Mouse (Mus musculus) midbrain, postnatal 0 days (tissue): ENCODE results near the gene Rtl5. TPM values are rescaled to one million over a fixed set of nuclear protein-coding genes. Genes with fewer than 3 reads are reported as not detected.

Source experiments
- ATAC-seq: fragments of 200-750 bp; cut with Nextera tagmentation; 2 replicates; pipeline ENCODE4 v1.8.0; 2017; ENCODE audit warnings: moderate number of reproducible peaks, mild to moderate bottlenecking, moderate TSS enrichment, moderate library complexity; ENCODE audit not compliant: low FRiP score
- DNase-seq: peaks from one replicate; pipeline ENCODE4 v3.0.0-alpha.2; 2015; ENCODE audit warnings: low spot score
- H3K27ac ChIP-seq: fragments of 300-500 bp; sonication (generic); 2 replicates; pipeline ENCODE4 v1.5.1; 2014; ENCODE audit warnings: low read depth, mild to moderate bottlenecking, low read length, mixed read lengths
- H3K27me3 ChIP-seq: fragments of 300-500 bp; sonication (generic); 2 replicates; pipeline ENCODE4 v1.6.1; 2014; ENCODE audit warnings: low read length, control low read depth, mixed read lengths; ENCODE audit not compliant: insufficient read depth
- H3K36me3 ChIP-seq: fragments of 300-500 bp; sonication (generic); 2 replicates; pipeline ENCODE4 v1.6.1; 2014; ENCODE audit warnings: low read length, control low read depth, mixed read lengths; ENCODE audit not compliant: insufficient read depth
- H3K4me1 ChIP-seq: fragments of 300-500 bp; sonication (generic); 2 replicates; pipeline ENCODE4 v1.6.1; 2014; ENCODE audit warnings: mild to moderate bottlenecking, control low read depth, antibody characterized with exemption, low read length, mixed read lengths; ENCODE audit not compliant: insufficient read depth
- H3K4me2 ChIP-seq: fragments of 300-500 bp; sonication (generic); 2 replicates; pipeline ENCODE4 v1.6.1; 2014; ENCODE audit warnings: low read depth, mild to moderate bottlenecking, low read length, mixed read lengths; ENCODE audit not compliant: poor library complexity, severe bottlenecking
- H3K4me3 ChIP-seq: fragments of 300-500 bp; sonication (generic); 2 replicates; pipeline ENCODE4 v1.5.1; 2014; ENCODE audit warnings: low read depth, mild to moderate bottlenecking, low read length, moderate library complexity
- H3K9ac ChIP-seq: fragments of 300-500 bp; sonication (generic); replicated peaks from 2 replicates; pipeline ENCODE4 v1.6.1; 2014; ENCODE audit warnings: mild to moderate bottlenecking, low read length, moderate library complexity, mixed read lengths; ENCODE audit not compliant: poor library complexity, severe bottlenecking
- H3K9me3 ChIP-seq: fragments of 300-500 bp; sonication (generic); 2 replicates; pipeline ENCODE4 v1.6.1; 2016; ENCODE audit warnings: low read length, control low read depth
- CTCF ChIP-seq: IDR thresholded peaks from 2 replicates; pipeline ENCODE4 v1.5.1; 2016; ENCODE audit warnings: antibody characterized with exemption, mild to moderate bottlenecking
- WGBS: fragments of 180-500 bp; shearing (Covaris S2); extraction: QIAGEN DNeasy Blood & Tissue Kit; methylation state at CpG from one replicate; pipeline ENCODE4 v1.1.7; 2014; 5-methylcytosine and 5-hydroxymethylcytosine counted together
- polyA plus RNA-seq: library from polyadenylated mRNA; unstranded; fragments of >200 nt; fragmentation: Nextera tagmentation; extraction: Ambion mirVana; gene quantifications from 2 replicates; pipeline ENCODE4 v1.2.1, GENCODE M21; 2015
- total RNA-seq: library from RNA; depleted of rRNA; stranded (reverse); fragments of >200 nt; gene quantifications from 2 replicates; pipeline ENCODE4 v1.2.3, GENCODE M21; 2014; rRNA removed

The Rtl5 gene
- total and polyA plus RNA-seq, 2 experiments from 2014 or later, result 6.2 to 50.0 TPM

DNA sequence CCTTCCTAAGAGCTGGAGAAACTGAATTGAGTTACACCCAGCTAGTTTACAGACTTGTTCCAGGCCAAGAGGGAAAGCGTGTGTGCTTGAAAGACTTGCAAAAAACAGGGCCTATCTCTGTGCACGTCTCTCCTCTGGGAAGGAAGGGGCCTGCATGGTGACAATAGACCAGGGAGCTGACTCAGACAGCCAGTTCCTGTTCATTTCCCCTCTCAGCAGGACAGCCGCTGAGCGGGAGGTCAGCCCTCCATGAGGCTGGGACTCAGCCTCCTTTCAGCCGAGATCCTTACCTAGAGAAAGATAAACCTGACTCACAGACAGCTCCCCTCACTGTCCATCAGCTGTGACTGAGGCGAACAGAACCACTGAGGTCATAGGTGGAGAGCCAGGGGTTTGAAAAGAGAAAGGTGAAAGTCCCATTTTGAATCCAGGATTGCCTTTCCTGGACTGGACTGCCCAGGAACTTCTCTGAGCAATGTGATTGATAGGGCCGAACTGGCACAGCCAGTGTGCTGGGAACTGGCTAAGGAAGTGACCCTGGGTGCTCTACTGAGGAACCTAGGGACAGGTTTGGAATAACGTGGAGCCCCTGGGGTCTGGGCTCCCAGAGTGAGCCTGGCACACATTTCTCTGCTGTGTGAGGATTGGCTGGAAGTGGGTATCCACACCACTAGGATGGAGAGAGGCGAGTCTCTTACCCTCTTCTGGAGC lies 53.7 kb downstream of the Rtl5 start:
- TF ChIP-seq CTCF, result no peak
- ATAC-seq (no peak), DNase-seq (no peak)
- no peak overlapping the region for H3K4me2 ChIP-seq
- no peak overlapping the region for H3K27ac ChIP-seq
- H3K9me3 ChIP-seq, result no peaks in the 10 kb centered on the region
- H3K36me3 ChIP-seq, result no peaks in the 10 kb centered on the region
- H3K9ac ChIP-seq, result no peak overlapping the region
- H3K4me3 ChIP-seq, result no peak overlapping the region
- WGBS, result 51% methylated on average over 9 of the region's 9 CpGs
- no peaks in the 10 kb centered on the region for H3K4me1 ChIP-seq
- H3K27me3 ChIP-seq, result peaks cover 3% of the 10 kb centered on the region; the same call in 1 of the 2 replicates

Other genes with a start within 250 kb of the Rtl5 start
- gene Nhsl2, start 221.9 kb downstream of the Rtl5 start, total RNA-seq, result 13.0 and 22.1 TPM in 2 replicates
- 4.3 and 6.7 TPM in 2 replicates for gene Nhsl2, start 221.9 kb downstream of the Rtl5 start, polyA plus RNA-seq
- 7.7 and 17.8 TPM in 2 replicates for gene Pin4, start 48.1 kb upstream of the Rtl5 start, total RNA-seq
- 41.1 and 54.6 TPM in 2 replicates for gene Pin4, start 48.1 kb upstream of the Rtl5 start, polyA plus RNA-seq
- 1.0 and 1.2 TPM in 2 replicates for gene Ercc6l, start 85.8 kb upstream of the Rtl5 start, total RNA-seq
- gene Ercc6l, start 85.8 kb upstream of the Rtl5 start, polyA plus RNA-seq, result 0.28 and 0.31 TPM in 2 replicates
- 809 and 834 TPM in 2 replicates for gene Rps4x, start 118.1 kb upstream of the Rtl5 start, total RNA-seq
- 345 and 356 TPM in 2 replicates for gene Rps4x, start 118.1 kb upstream of the Rtl5 start, polyA plus RNA-seq
- 6.4 and 6.9 TPM in 2 replicates for gene Cited1, start 180.9 kb upstream of the Rtl5 start, total RNA-seq
- 13.0 and 22.3 TPM in 2 replicates for gene Cited1, start 180.9 kb upstream of the Rtl5 start, polyA plus RNA-seq